Mouse (Mus musculus): ENCODE results near the gene Lrriq3. TPM values are rescaled to one million over a fixed set of nuclear protein-coding genes. Genes with fewer than 3 reads are reported as not detected.

The Lrriq3 gene
- under 1 TPM; 0.18 to 0.35 TPM for total RNA-seq (2021)
- long read RNA-seq, experiment 1, partial matches to known transcripts: 0 of 1 reads
- long read RNA-seq, experiment 1, other reads (novel, unspliced or antisense): 1 of 1 reads
- long read RNA-seq, experiment 2: 0 reads

DNA sequence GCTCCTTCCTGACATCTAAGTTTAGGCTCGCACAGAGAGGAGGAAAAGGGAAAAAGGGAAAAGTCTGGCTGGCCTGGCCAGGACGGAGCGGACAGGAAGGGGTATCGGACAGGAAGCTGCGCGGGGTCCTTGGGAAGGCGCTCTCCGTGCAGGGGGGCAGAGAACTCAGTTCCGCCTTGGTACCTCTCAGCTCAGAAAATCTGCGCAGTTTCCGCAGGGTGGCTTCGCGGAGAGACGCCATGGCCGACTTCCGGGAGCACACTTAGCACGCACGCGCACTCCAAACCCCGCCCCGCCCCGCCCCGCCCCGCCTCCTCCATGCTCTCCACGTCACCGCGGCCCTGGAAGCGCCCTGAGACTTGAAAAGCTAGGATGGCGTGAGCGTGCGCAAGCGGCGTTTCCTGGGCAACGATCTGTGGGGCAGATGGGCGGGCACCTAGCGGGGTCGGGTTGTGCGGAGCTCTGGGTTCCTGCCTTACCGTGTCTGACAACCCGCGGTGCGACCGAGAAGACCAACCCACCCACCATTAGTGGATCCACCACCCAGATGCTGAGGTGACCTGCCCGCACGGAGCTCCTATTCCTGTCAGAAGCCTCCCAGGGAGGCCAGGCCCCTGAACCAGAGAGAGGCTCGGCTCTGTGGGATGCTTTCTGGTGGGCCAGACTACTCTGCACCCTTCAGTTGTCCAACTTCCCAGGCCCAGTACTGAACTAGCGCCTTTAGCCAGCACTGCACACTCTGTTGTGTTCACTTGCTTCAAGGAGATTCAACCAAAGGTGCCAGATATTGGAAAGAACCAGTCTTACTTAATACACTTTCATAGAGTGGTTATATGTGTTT lies at the start of gene Lrriq3, which contains the start of gene Fpgt:
TSS of gene Lrriq3 (plus strand) at position 319 of the 841 bp plus-strand sequence.
TSS of gene Fpgt (minus strand) at position 288 of the 841 bp plus-strand sequence.
- intact Hi-C loops (cut with DNase I; ENCODE audit: low total_unique reads): no loop called here
- DNase-seq: peak; percentile 91

DNA sequence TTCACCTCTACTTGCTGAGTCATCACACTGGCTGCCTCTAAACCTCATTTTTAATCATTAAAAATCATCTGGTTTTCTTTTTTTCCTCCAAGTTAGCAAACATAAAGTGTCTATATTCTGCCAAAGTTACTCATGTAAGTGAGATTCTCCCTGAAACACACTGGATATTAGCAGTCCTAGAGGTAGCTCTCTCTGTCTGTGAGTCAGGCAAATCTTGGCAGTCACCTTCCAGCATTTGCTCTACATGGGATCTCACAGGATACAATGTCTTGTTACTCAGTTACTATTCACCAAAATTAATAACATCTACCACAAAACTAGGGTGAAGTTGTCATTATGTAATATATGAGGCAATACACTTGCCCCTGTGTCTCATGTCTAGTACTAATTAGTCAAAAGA lies 41.2 kb upstream of the Lrriq3 start:
- intact Hi-C loops (cut with DNase I; ENCODE audit: low total_unique reads): no loop called here
- DNase-seq: no peak

DNA sequence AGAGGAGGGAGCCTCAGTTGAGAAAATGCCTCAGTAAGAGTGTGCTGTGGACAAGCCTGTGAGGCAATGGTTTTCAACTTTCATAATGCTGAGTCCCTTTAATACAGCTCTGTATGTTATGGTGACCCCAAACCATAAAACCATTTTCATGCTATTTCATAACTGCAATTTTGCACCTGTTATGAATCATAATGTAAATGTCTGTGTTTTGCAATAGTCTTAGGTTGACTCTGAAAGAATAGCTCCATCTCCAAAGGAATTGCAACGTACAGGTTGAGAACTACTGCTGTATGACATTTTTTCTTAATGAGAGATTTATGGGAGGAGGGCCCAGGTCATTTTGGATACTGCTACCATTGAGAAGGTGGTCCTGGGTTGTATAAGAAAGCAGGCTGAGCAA lies 40.0 kb upstream of the Lrriq3 start:
- intact Hi-C loops (cut with DNase I; ENCODE audit: low total_unique reads): no loop called here
- no peak for DNase-seq

DNA sequence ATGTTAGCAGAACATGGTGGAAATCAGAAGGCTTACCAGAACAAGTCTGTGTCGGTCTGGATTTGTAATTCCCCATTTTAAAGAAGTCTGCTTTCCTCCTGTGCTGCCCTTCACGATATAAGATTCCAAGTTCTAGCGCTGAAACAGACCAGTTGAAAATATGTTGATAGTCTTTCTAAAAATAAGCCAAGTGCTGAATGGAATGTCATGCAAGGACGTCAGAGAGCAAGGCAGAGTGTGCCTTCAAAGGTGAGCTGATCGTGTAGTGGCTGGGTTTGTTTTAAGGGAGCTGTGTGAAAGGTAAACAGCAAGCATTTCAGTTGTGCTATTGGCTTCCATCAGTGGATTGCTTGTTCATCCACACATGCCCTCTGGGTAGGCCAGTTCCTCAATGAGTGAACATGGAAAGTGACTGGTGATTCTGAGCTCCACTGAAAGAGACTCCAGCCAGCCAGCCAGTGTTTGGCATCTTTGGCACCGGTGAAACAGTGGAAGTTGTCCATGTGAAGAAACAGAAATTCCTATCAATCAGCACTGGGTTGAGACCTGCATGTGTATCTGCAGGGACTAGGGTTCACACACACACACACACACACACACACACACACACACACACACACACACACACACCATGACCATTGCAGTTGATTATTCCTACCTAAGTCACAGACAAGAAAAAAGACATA lies 37.9 kb upstream of the Lrriq3 start, which contains the start of gene Tnni3k:
TSS of gene Tnni3k (minus strand) at position 177 of the 686 bp plus-strand sequence.
- DNase-seq: no peak
- intact Hi-C loops (cut with DNase I; ENCODE audit: low total_unique reads): no loop called here

DNA sequence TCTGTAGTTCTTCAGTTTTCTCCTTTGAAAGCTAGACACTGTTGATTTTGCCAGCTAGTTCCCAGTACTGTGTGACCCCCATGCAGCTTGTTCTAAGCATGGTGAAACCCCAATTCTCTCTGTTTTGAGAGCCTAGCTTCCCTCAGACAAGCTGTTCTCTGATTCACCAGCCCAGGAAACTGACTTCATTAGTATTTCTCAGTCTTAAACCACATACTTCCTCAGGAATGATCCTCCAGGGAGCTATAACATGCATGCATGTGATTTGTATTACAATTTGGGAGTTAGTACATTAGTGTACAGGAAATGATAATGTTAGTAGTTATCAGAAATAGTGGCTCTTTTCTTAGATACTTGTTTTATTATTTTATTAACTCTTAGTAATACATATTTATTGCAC lies 36.6 kb upstream of the Lrriq3 start:
- intact Hi-C loops (cut with DNase I; ENCODE audit: low total_unique reads): no loop called here
- no peak for DNase-seq

DNA sequence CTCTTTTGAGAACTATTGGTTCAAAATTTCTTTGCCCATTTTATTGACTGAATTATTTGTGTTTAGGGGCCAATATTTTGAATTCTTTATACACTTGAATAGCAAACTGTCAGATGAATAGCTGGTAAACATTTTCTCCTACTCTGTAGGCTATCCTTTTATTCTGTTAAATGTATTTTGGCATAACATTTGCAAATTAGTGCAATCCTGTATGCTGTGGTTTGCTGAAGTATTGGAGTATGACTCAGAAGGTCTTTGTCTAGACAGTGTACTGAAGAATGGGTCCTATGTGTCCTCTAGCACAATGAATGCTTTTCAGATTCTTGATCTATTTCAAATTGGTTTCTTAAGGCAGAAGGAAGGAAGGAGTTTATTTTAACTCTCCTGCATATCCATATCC lies 35.7 kb upstream of the Lrriq3 start:
- intact Hi-C loops (cut with DNase I; ENCODE audit: low total_unique reads): no loop called here
- no peak for DNase-seq

DNA sequence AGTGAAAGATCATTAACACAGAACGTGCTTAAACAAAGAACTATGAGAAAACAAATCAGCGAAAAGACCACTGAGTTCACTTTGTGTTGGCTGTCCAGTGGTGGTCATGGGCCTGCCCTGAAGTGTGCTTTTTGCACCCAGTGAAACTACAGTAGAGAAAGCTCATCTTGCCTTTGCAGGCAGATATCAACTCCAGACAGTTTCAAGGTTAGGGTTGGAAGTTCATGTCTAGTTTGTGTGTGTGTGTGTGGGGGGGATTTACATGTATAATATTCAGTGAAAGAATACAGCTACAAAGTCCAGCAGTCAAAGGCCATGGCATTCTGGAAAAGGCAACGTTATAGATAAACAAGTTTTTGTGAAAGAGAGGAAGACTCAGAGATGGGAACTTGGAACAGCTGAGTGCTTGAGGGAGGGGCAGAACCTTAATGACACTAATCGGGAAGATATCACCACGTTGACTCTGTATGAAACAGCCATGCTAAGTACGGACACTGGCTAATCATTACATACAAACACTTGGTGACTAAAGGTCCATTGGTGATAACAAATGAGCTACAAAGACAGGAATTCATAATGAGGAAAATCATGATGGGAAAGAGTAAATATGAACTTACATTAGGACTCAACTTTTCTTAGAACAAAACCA lies 34.3 kb upstream of the Lrriq3 start:
- intact Hi-C loops (cut with DNase I; ENCODE audit: low total_unique reads): no loop called here

DNA sequence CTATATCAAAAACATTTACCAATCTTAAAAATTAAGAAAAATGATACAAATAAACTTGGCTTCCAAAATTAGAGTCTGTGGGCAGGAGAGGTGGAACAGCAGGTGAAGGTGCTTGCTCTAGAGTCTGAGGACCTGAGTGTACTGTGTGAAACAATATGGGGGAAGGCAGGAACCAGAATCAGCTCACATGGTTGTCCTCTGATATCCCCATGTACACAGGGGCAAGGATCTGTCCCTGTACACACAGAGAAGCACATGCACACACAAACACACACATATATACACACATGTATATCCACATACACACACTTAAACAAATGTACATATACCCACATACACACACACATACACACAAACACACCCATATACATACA lies 33.8 kb upstream of the Lrriq3 start:
- no peak for DNase-seq
- intact Hi-C loops (cut with DNase I; ENCODE audit: low total_unique reads): no loop called here

More for the DNA sequence above, 34.3 kb upstream of the Lrriq3 start:
- no peak for DNase-seq

DNA sequence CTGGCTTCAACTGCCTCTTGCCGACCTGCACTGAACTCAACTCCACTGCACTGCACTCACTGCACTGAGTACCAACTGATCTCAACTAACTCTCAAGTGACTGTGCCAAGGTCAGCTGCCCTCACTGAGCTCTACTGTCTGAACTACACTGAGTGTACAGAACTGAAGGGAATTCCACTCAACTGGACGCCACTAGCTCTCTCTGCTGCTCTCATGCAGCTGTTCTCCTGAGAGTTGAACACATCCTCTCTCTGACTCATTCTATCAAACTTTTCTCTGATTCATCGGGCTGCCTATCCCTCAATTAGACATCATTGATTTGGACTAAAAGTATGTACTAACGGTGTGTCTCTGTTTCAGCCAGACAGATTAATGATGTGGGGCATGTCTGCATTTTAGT lies 15.3 kb upstream of the Lrriq3 start:
- intact Hi-C loops (cut with DNase I; ENCODE audit: low total_unique reads): no loop called here
- DNase-seq: no peak

DNA sequence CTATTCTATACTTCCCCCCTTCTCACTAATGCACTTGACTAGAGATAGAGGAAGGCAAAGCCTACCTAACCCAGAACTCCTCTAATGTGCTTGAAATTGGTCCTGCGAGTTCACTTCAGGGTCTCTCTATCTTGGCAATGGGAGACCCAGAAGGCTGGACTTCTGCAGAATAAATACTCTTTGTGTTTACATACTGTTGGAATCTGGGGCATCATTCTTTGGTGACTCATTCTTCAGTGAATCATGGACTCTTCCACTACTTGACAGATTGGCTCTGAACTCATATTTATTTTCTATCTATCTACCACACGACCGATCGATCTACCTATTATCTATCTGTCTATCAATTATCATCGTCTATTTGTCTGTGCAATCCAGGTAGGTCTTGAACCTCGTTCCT lies 1.2 kb upstream of the Lrriq3 start:
- no peak for DNase-seq
- intact Hi-C loops (cut with DNase I; ENCODE audit: low total_unique reads): no loop called here

DNA sequence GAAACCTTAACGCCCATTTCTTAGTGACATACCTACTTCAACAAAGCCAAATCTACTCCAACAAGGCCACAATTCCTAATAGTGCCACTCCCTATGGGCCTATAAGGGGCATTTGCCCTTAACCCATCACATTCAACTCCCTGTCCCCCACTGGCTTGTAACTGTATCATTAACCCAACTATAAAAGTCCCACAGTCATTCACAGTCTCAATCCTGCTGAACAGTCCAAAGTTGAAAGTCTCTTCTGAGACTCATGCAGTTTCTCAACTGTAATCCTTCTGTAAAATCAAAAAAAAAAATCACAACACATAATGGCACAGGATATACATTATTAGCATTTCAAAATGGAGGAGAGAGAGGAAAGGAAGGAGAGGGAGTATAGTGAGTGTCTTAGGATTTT lies 6.0 kb downstream of the Lrriq3 start:
- DNase-seq: no peak
- intact Hi-C loops (cut with DNase I; ENCODE audit: low total_unique reads): no loop called here

DNA sequence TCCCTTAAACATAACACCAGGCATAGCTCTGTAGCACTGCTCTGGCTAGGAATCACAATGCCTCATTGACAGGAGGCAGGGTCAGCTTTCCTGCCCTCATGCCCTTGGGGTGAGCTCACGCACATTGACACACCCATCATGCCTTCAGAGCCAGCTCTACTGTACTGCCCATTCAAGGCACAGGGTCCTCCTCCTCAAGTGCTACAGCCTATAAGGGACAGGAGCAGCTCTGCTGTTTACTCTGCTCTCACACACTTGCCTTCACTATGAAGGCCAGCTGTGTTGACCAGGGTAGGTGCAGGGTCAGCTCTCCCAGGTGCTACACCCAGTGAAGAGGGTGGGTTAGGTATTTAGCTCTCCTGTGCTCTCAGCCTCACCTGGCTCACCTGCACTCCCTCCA lies 12.7 kb downstream of the Lrriq3 start:
- DNase-seq: no peak
- intact Hi-C loops (cut with DNase I; ENCODE audit: low total_unique reads): no loop called here

DNA sequence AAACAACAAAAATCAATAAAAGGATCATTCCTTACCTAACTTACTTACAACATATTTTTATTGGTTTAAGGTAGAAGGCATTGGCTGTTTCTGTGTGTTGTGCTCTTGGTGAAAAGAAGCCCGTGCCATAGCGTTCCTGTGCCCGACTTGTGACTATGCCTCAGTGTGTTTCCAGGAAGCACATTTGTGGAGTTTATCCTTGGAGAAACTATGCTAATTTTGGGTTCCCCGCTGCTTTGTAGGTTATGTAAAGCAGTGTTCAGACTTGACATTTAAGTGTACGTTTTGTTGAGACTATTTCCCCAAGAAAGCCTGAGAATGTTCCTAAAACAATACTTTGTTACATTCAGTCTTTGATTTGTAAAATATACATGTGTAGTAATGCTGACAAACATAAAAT lies 44.5 kb downstream of the Lrriq3 start:
- intact Hi-C loops (cut with DNase I; ENCODE audit: low total_unique reads): no loop called here
- no peak for DNase-seq

DNA sequence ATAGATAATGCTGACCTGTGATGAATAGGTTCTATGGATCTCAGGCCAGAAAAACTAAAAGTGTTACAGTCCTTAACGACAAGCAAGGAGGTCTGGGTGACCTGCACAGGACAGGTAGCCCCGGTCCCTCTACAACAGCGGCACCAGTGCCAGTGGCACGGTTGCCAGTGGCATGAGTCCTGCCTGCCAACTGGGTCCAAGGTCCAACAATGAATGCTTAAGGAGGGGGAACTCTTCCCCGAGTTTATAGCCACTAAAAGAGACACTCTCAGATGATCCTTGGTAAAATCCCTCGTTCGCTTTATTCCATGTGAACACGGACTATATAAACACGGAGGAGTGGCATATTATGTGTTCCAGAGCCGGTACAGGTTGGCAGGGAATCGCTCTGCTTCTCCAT lies 47.8 kb downstream of the Lrriq3 start:
- intact Hi-C loops (cut with DNase I; ENCODE audit: low total_unique reads): no loop called here
- DNase-seq: no peak

DNA sequence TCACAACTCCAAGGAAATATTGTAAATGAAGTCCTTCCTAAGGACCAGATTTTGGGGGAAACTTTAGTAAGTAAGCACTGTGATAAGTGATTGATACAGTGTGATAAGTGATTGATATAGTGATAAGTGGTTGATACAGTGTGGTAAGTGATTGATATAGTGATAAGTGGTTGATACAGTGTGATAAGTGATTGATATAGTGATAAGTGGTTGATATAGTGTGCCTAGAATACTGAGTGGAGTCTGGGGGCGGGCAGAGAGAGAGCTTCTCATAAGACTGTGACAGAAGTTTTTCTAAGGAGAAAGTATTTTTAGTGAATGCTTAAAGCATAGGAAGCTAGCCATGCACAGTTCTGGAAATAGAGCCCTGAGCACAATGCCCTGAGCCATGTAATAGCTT lies 51.1 kb downstream of the Lrriq3 start:
- no peak for DNase-seq
- intact Hi-C loops (cut with DNase I; ENCODE audit: low total_unique reads): no loop called here

DNA sequence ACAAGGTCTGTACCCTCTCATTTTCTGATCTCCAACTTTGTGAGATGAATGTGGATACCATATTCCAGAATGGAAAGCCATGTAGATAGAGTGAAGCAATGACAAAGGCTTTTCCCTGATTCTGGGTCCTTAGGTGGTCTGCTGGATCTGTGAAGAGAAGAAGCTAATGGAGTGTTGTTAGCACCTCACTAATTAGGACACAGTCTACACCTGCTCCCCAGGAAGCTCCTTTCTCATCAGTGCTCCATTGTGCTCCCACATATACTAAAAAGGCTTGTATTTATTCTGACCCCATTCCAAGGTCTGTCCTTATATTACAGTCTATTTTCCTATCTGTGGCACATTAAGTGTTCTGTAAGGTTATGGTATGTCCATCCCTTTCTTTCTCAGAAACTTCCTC lies 68.6 kb downstream of the Lrriq3 start:
- intact Hi-C loops (cut with DNase I; ENCODE audit: low total_unique reads): no loop called here
- DNase-seq: no peak

DNA sequence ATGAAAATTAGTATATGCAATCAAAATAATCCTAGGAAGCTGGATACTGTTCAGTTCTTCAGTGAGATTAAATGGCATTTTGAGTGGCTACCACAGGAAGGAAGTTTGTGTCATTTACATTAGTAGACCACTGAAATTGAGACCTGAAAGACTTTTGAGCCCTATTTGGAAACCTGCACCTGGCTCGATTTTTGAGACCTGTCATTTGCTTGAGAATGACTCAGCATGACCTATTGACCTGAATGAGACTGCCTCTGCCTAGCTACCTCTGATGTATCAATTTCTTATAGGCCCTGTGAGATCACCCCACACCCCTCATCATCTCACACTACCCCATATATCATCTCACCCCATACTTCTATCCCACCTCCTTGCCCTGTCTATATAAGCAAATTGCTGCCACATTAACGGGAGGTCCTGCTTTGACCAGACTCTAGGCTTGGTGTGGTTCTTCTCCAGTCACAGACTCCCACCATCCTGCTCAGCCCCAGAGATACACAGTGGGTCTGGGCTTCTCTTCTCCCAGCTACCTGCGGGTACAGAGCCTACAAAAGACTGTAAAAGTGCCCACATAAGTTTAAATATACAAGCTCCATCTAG lies 87.2 kb downstream of the Lrriq3 start:
- no peak for DNase-seq
- intact Hi-C loops (cut with DNase I; ENCODE audit: low total_unique reads): no loop called here

DNA sequence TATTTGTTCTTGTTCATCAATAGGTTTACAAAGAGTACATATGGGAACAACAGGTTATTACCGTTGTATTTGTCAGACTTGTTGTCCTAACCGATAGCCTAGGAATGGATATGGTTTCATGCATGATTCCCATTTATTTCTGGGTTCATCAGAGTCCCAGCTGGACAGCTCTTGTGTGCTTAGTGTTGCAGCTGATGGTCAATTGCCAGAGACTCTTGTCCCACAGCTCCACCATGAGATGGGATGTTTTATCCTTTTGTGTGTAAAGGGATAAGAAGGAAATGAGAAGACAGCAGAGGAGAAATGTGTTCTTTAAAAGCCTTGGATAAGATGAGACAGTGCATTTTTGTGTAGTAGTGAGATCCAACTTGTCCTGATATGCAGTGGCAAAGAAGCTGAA lies 93.2 kb downstream of the Lrriq3 start:
- DNase-seq: no peak
- intact Hi-C loops (cut with DNase I; ENCODE audit: low total_unique reads): no loop called here

DNA sequence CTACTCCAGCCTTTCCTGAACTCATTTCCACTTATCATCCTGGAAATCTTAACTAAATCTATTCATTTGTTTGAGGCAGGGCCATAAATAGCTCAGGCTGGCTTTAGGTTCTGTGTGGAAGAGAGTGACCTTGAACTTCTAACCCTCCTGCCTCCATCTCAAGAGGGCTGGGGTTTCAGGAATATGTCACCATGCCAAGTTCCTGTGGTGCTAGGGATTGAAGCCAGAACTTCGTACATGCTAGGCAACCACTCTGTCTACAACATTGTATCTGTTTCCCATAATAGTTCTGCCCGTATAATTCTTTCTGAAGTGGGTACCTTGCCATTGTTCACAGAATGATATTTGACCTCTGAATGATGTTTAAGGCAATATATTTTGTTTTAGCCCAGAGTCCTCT lies 95.6 kb downstream of the Lrriq3 start:
- intact Hi-C loops (cut with DNase I; ENCODE audit: low total_unique reads): no loop called here
- no peak for DNase-seq

DNA sequence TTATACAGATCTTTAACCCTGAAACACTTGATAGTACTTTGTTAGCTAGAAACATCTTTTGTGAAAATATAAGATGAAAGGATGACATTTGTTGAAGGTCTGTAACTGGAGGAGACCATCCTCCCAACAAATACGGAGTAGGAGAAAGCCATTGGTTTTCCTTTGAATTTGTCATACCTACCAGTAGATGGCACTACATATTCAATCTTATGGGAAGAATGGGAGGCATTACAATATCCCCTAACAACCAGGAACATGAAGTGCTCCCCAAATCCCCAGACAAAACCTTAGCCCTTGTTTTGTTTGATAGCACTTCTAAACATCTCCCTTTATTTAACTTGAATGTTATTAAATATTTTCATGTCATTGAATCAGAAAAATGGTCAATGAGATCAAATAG lies 141.7 kb downstream of the Lrriq3 start:
- intact Hi-C loops (cut with DNase I; ENCODE audit: low total_unique reads): no loop called here
- DNase-seq: no peak

Data from gastrocnemius, postnatal 14 days (tissue).